Mouse (Mus musculus): ENCODE measurements around the gene Mtmr4. TPM values are rescaled to one million over a fixed set of nuclear protein-coding genes. Genes with fewer than 3 reads are reported as not detected.

Gene Mtmr4
- polyA plus RNA-seq, 1 experiment from 2014 or later = 31.5 TPM

DNA sequence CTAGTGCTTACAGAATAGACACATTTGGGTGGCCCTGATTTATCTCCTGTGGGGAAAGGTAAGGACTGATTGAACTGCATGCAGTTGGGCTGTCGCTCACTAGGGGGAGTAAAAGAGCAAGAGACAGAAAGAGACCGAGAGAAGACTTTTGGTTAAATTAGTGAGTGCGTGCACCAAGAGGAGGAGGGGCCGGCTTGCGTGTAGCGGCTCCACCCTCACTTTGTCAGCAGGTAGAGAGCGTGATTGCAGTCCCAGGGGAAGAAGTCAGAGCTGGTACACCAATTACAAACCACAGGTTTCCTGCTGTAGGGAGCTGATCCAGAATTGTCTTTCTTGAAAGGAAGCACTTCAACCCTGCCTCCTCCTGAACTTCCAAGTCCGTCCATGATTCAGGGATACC lies 70.4 kb downstream of the Mtmr4 start, which contains the start of gene Rnf43:
Gene Rnf43, plus strand, starts transcription at position 316 of the 400 bp plus-strand sequence.
- Histone ChIP-seq H3K27me3 (replicated peaks; ENCODE audit: control insufficient read depth, insufficient read depth, low read length) (no peaks in the 10 kb centered on the region), H3K36me3 (ENCODE audit: control insufficient read depth, insufficient read depth, low read length) (no peaks in the 10 kb centered on the region), H3K4me2 (peak within 1 kb of the TSS; percentile 67), H3K4me3 (ENCODE audit: low read depth, low read length) (peak within 1 kb of the TSS; percentile 45), H3K9ac (ENCODE audit: low read depth, low read length) (peak within 1 kb of the TSS; percentile 51), H3K27ac (ENCODE audit: low read depth, low read length) (0 out of 2 replicates have a peak within 1 kb of the TSS, but pooled peaks have one; percentile 8), H3K4me1 (replicated peaks; ENCODE audit: control insufficient read depth, insufficient read depth, low read length) (peaks cover 3% of the 10 kb centered on the region; the same call in 1 of the 2 replicates), H3K9me3 (ENCODE audit: control insufficient read depth, low read length) (no peaks in the 10 kb centered on the region)
- DNase-seq (ENCODE audit: low spot score) = peak; percentile 73
- ATAC-seq (replicated peaks; ENCODE audit: low FRiP score) = peak; percentile 73
- 0% methylated on average over 8 of the region's 8 CpGs for WGBS

- H3K27ac ChIP-seq (ENCODE audit: low read depth, low read length) = 0 out of 2 replicates have a peak overlapping the region, but pooled peaks have one; percentile 8
- no peaks in the 10 kb centered on the region for H3K36me3 ChIP-seq (ENCODE audit: control insufficient read depth, insufficient read depth, low read length)
- ATAC-seq (replicated peaks; ENCODE audit: low FRiP score) = no peak
- H3K9ac ChIP-seq (ENCODE audit: low read depth, low read length) = peak overlapping the region; percentile 51
- 22% methylated on average over 14 of the region's 14 CpGs for WGBS
- no peaks in the 10 kb centered on the region for H3K27me3 ChIP-seq (replicated peaks; ENCODE audit: control insufficient read depth, insufficient read depth, low read length)
- peak overlapping the region; percentile 67 for H3K4me2 ChIP-seq
- peaks cover 6% of the 10 kb centered on the region; the same call in 1 of the 2 replicates for H3K4me1 ChIP-seq (replicated peaks; ENCODE audit: control insufficient read depth, insufficient read depth, low read length)
- H3K9me3 ChIP-seq (ENCODE audit: control insufficient read depth, low read length) = no peaks in the 10 kb centered on the region
- no peak for DNase-seq (ENCODE audit: low spot score)
- H3K4me3 ChIP-seq (ENCODE audit: low read depth, low read length) = peak overlapping the region; percentile 45
These were observed 70.9 kb downstream of the Mtmr4 start for GRCm38 (mm10) chr11:87662822-87663221.

DNA sequence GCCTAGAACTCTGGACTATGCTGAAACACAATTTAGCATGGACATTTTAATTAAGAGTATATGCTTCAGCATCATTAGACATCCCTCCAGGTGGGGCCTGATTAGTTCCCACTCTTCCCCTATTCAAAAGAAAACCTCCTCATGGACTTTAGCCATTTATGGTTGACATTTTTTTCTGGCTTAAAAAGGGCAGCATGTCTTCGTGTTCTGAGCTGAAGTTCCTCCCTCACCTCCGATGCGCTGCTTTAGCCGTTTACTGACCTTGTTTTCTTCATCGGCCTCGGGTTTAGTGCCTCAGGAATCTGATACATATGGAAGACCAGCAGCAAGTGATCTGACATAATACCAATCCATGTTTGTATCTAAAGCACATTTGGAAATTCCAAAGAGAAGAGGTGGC lies 72.0 kb downstream of the Mtmr4 start:
- Histone ChIP-seq H3K27ac (ENCODE audit: low read depth, low read length) (no peak overlapping the region; the same call in 1 of the 2 replicates), H3K9me3 (ENCODE audit: control insufficient read depth, low read length) (no peaks in the 10 kb centered on the region), H3K4me3 (ENCODE audit: low read depth, low read length) (peak overlapping the region; percentile 45), H3K4me1 (replicated peaks; ENCODE audit: control insufficient read depth, insufficient read depth, low read length) (peaks cover 6% of the 10 kb centered on the region; the same call in 1 of the 2 replicates), H3K9ac (ENCODE audit: low read depth, low read length) (peak overlapping the region; percentile 25), H3K27me3 (replicated peaks; ENCODE audit: control insufficient read depth, insufficient read depth, low read length) (no peaks in the 10 kb centered on the region), H3K36me3 (ENCODE audit: control insufficient read depth, insufficient read depth, low read length) (no peaks in the 10 kb centered on the region), H3K4me2 (peak overlapping the region; percentile 67)
- DNase-seq (ENCODE audit: low spot score) (no peak), ATAC-seq (replicated peaks; ENCODE audit: low FRiP score) (no peak)
- WGBS = 70% methylated on average over 6 of the region's 6 CpGs

GRCm38 (mm10) chr11:87664521-87664920 lies 72.6 kb downstream of the Mtmr4 start:
- DNase-seq (ENCODE audit: low spot score) (no peak), ATAC-seq (replicated peaks; ENCODE audit: low FRiP score) (no peak)
- H3K27ac ChIP-seq (ENCODE audit: low read depth, low read length) = peak overlapping the region; percentile 35; the same call in 1 of the 2 replicates
- peak overlapping the region; percentile 45 for H3K4me3 ChIP-seq (ENCODE audit: low read depth, low read length)
- H3K27me3 ChIP-seq (replicated peaks; ENCODE audit: control insufficient read depth, insufficient read depth, low read length) = no peaks in the 10 kb centered on the region
- peak overlapping the region; percentile 67 for H3K4me2 ChIP-seq
- H3K9me3 ChIP-seq (ENCODE audit: control insufficient read depth, low read length) = no peaks in the 10 kb centered on the region
- no peaks in the 10 kb centered on the region for H3K36me3 ChIP-seq (ENCODE audit: control insufficient read depth, insufficient read depth, low read length)
- peaks cover 6% of the 10 kb centered on the region; the same call in 1 of the 2 replicates for H3K4me1 ChIP-seq (replicated peaks; ENCODE audit: control insufficient read depth, insufficient read depth, low read length)
- WGBS = 72% methylated on average over 12 of the region's 12 CpGs
- peak overlapping the region; percentile 25 for H3K9ac ChIP-seq (ENCODE audit: low read depth, low read length)

DNA sequence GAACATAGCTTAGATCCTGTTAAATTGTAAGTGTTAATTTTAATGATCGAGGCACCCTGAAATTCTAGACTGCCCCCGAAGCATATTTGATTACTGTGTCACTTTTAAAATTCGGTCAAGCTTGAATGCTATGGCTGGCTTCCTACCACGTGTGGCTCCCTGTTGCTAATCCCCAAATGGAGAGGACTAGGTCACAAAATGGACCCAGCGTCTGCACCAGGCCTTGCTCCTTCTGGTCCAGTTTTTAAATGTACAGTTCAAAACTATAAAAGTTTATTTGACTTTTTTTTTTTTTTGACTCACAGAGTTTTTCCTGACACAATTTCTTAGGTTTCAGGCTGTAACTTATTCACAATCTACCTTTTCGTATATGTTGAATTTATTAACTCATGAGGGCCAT lies 73.3 kb downstream of the Mtmr4 start:
- H3K4me3 ChIP-seq (ENCODE audit: low read depth, low read length) = peak overlapping the region; percentile 29
- no peaks in the 10 kb centered on the region for H3K27me3 ChIP-seq (replicated peaks; ENCODE audit: control insufficient read depth, insufficient read depth, low read length)
- no peaks in the 10 kb centered on the region for H3K9me3 ChIP-seq (ENCODE audit: control insufficient read depth, low read length)
- no peaks in the 10 kb centered on the region for H3K36me3 ChIP-seq (ENCODE audit: control insufficient read depth, insufficient read depth, low read length)
- H3K9ac ChIP-seq (ENCODE audit: low read depth, low read length) = no peak overlapping the region
- 81% methylated on average over 6 of the region's 6 CpGs for WGBS
- H3K4me1 ChIP-seq (replicated peaks; ENCODE audit: control insufficient read depth, insufficient read depth, low read length) = peaks cover 6% of the 10 kb centered on the region; the same call in 1 of the 2 replicates
- no peak for DNase-seq (ENCODE audit: low spot score)
- peak overlapping the region; percentile 19 for H3K4me2 ChIP-seq
- ATAC-seq (replicated peaks; ENCODE audit: low FRiP score) = no peak
- no peak overlapping the region for H3K27ac ChIP-seq (ENCODE audit: low read depth, low read length)

GRCm38 (mm10) chr11:87665658-87666057 lies 73.7 kb downstream of the Mtmr4 start:
- Histone ChIP-seq H3K9ac (ENCODE audit: low read depth, low read length) (no peak overlapping the region), H3K4me3 (ENCODE audit: low read depth, low read length) (peak overlapping the region; percentile 29)
- 81% methylated on average over 2 of the region's 2 CpGs for WGBS

More at GRCm38 (mm10) chr11:87665658-87666057, 73.7 kb downstream of the Mtmr4 start:
- Histone ChIP-seq H3K27ac (ENCODE audit: low read depth, low read length) (no peak overlapping the region), H3K36me3 (ENCODE audit: control insufficient read depth, insufficient read depth, low read length) (no peaks in the 10 kb centered on the region), H3K4me1 (replicated peaks; ENCODE audit: control insufficient read depth, insufficient read depth, low read length) (peaks cover 6% of the 10 kb centered on the region; the same call in 1 of the 2 replicates), H3K9me3 (ENCODE audit: control insufficient read depth, low read length) (no peaks in the 10 kb centered on the region), H3K4me2 (peak overlapping the region; percentile 57), H3K27me3 (replicated peaks; ENCODE audit: control insufficient read depth, insufficient read depth, low read length) (no peaks in the 10 kb centered on the region)
- no peak for ATAC-seq (replicated peaks; ENCODE audit: low FRiP score)
- no peak for DNase-seq (ENCODE audit: low spot score)

Other genes starting within 250 kb of the Mtmr4 start
- 1.9 and 2.6 TPM in 2 replicates for gene Ppm1e, start 233.1 kb upstream of the Mtmr4 start, polyA plus RNA-seq (2014; fragmentation: Nextera tagmentation; extraction: Ambion mirVana)
- gene Rad51c, start 187.2 kb upstream of the Mtmr4 start, polyA plus RNA-seq (2014; fragmentation: Nextera tagmentation; extraction: Ambion mirVana) = 5.0 and 5.5 TPM in 2 replicates
- gene Tex14, start 187.1 kb upstream of the Mtmr4 start, polyA plus RNA-seq (2014; fragmentation: Nextera tagmentation; extraction: Ambion mirVana) = 0.32 and 0.48 TPM in 2 replicates
- gene Gm11492, start 25.5 kb upstream of the Mtmr4 start, polyA plus RNA-seq (2014; fragmentation: Nextera tagmentation; extraction: Ambion mirVana) = not detected in 2 replicates
- 11.1 and 12.8 TPM in 2 replicates for gene Sept4, start 23.3 kb upstream of the Mtmr4 start, polyA plus RNA-seq (2014; fragmentation: Nextera tagmentation; extraction: Ambion mirVana)
- 0.08 and 0.10 TPM in 2 replicates for gene Hsf5, start 25.0 kb downstream of the Mtmr4 start, polyA plus RNA-seq (2014; fragmentation: Nextera tagmentation; extraction: Ambion mirVana)
- gene Rnf43, start 70.6 kb downstream of the Mtmr4 start, polyA plus RNA-seq (2014; fragmentation: Nextera tagmentation; extraction: Ambion mirVana) = 8.2 and 10.0 TPM in 2 replicates
- gene Supt4a, start 145.4 kb downstream of the Mtmr4 start, polyA plus RNA-seq (2014; fragmentation: Nextera tagmentation; extraction: Ambion mirVana) = 233 and 240 TPM in 2 replicates
- 7.7 and 9.3 TPM in 2 replicates for gene Tspoap1, start 168.4 kb downstream of the Mtmr4 start, polyA plus RNA-seq (2014; fragmentation: Nextera tagmentation; extraction: Ambion mirVana)
- 190 and 206 TPM in 2 replicates for gene Mpo, start 201.4 kb downstream of the Mtmr4 start, polyA plus RNA-seq (2014; fragmentation: Nextera tagmentation; extraction: Ambion mirVana)
- gene Lpo, start 236.1 kb downstream of the Mtmr4 start, polyA plus RNA-seq (2014; fragmentation: Nextera tagmentation; extraction: Ambion mirVana) = not detected in 2 replicates